Comparison of ENCODE assay signal across 11 mouse cellular contexts in the genomic region with DNA sequence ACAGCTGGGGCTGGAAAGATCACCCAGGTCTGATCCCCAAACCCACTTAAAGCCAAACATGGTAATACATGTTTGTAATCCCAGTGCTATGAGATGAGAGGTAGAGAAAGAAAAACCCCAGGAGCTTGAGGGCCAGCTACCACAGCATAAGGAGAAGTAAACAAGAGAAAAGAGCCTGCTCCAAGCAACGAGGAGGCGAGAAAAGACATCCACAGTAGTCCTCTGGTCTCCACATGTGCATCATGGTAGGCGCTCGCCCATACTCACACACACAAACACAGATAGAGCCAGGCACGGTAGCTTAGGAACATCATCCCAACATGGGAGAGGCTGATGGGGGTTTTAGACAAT. TPM values are rescaled to one million over a fixed set of nuclear protein-coding genes. Genes with fewer than 3 reads are reported as not detected.
DNase-seq lines count a peak whose midpoint lies in the region; ATAC-seq and TF ChIP-seq lines count a peak whose summit lies in the region.
"Had no signal": no experiment of that assay in that cellular context is flagged by ENCODE, and none has a peak within 500 bp of the region (broad histone marks: within the 10 kb centered on the region; RNA-seq: fewer than 3 reads in every experiment).

No protein-coding gene starts in this region.

- peaks cover 29% of the 10 kb centered on the region for H3K36me3 ChIP-seq in hindbrain, embryonic 13.5 days
- peaks cover 2% of the 10 kb centered on the region; the same call in 1 of the 2 replicates for H3K36me3 ChIP-seq in hindbrain, embryonic 11.5 days (ENCODE audit: control insufficient read depth, insufficient read depth, low read length)
- H3K36me3 ChIP-seq in lung, postnatal 0 days (ENCODE audit: insufficient read depth, low read length) = no peaks in the 10 kb centered on the region
- no peaks in the 10 kb centered on the region for H3K36me3 ChIP-seq in hindbrain, postnatal 0 days (ENCODE audit: insufficient read depth, low read length)
- H3K36me3 ChIP-seq in neural tube, embryonic 15.5 days = peaks cover 10% of the 10 kb centered on the region
- peaks cover 3% of the 10 kb centered on the region; the same call in 1 of the 2 replicates for H3K36me3 ChIP-seq in intestine, embryonic 15.5 days

- peaks cover 41% of the 10 kb centered on the region for H3K4me1 ChIP-seq in hindbrain, embryonic 13.5 days (replicated peaks)
- H3K4me1 ChIP-seq in hindbrain, embryonic 11.5 days (replicated peaks; ENCODE audit: control insufficient read depth, insufficient read depth, low read length) = no peaks in the 10 kb centered on the region; the same call in 1 of the 2 replicates
- peaks cover 23% of the 10 kb centered on the region for H3K4me1 ChIP-seq in lung, postnatal 0 days (ENCODE audit: insufficient read depth, low read depth, low read length)
- H3K4me1 ChIP-seq in lung, adult 2 months (ENCODE audit: control insufficient read depth, insufficient read depth, low read length) = peaks cover 17% of the 10 kb centered on the region
- H3K4me1 ChIP-seq in hindbrain, postnatal 0 days (ENCODE audit: insufficient read depth, low read length) = peaks cover 15% of the 10 kb centered on the region
- peaks cover 30% of the 10 kb centered on the region for H3K4me1 ChIP-seq in neural tube, embryonic 15.5 days
- H3K4me1 ChIP-seq in intestine, embryonic 15.5 days (replicated peaks) = peaks cover 22% of the 10 kb centered on the region

- H3K27ac ChIP-seq in hindbrain, embryonic 13.5 days = 0 out of 2 replicates have a peak overlapping the region, but pooled peaks have one; percentile 30
- H3K27ac ChIP-seq in hindbrain, embryonic 11.5 days (ENCODE audit: low read depth, low read length) = no peak overlapping the region
- H3K27ac ChIP-seq in lung, postnatal 0 days (ENCODE audit: low read length) = peak overlapping the region; percentile 39; the same call in 1 of the 2 replicates
- H3K27ac ChIP-seq in hindbrain, postnatal 0 days = no peak overlapping the region
- no peak overlapping the region for H3K27ac ChIP-seq in neural tube, embryonic 15.5 days (replicated peaks)
- no peak overlapping the region for H3K27ac ChIP-seq in intestine, embryonic 15.5 days

- H3K4me3 ChIP-seq in hindbrain, embryonic 13.5 days = no peak overlapping the region
- no peak overlapping the region for H3K4me3 ChIP-seq in hindbrain, embryonic 11.5 days (ENCODE audit: low read depth, low read length)
- no peak overlapping the region for H3K4me3 ChIP-seq in lung, postnatal 0 days (ENCODE audit: low read depth, low read length)
- H3K4me3 ChIP-seq in lung, adult 2 months (replicated peaks; ENCODE audit: extremely low read depth, low read depth, low read length) = no peak overlapping the region
- no peak overlapping the region for H3K4me3 ChIP-seq in hindbrain, postnatal 0 days (ENCODE audit: low read length)
- no peak overlapping the region for H3K4me3 ChIP-seq in neural tube, embryonic 15.5 days (replicated peaks)
- H3K4me3 ChIP-seq in intestine, embryonic 15.5 days (replicated peaks) = no peak overlapping the region

- peak overlapping the region; percentile 78; the same call in 1 of the 2 replicates for H3K4me2 ChIP-seq in hindbrain, embryonic 13.5 days
- no peak overlapping the region for H3K4me2 ChIP-seq in hindbrain, embryonic 11.5 days (replicated peaks; ENCODE audit: low read depth, low read length)
- H3K4me2 ChIP-seq in lung, postnatal 0 days (replicated peaks; ENCODE audit: low read depth, low read length) = no peak overlapping the region
- 0 out of 2 replicates have a peak overlapping the region, but pooled peaks have one; percentile 13 for H3K4me2 ChIP-seq in hindbrain, postnatal 0 days (ENCODE audit: low read depth, low read length)
- H3K4me2 ChIP-seq in neural tube, embryonic 15.5 days = peak overlapping the region; percentile 11; the same call in 1 of the 2 replicates
- no peak overlapping the region for H3K4me2 ChIP-seq in intestine, embryonic 15.5 days (replicated peaks)

- no peaks in the 10 kb centered on the region for H3K9me3 ChIP-seq in hindbrain, embryonic 13.5 days
- no peaks in the 10 kb centered on the region for H3K9me3 ChIP-seq in hindbrain, embryonic 11.5 days (ENCODE audit: control insufficient read depth, low read length)
- no peaks in the 10 kb centered on the region for H3K9me3 ChIP-seq in lung, postnatal 0 days (ENCODE audit: low read length)
- no peaks in the 10 kb centered on the region for H3K9me3 ChIP-seq in hindbrain, postnatal 0 days (ENCODE audit: low read length)
- H3K9me3 ChIP-seq in neural tube, embryonic 15.5 days (replicated peaks) = no peaks in the 10 kb centered on the region
- H3K9me3 ChIP-seq in intestine, embryonic 15.5 days = no peaks in the 10 kb centered on the region

- no peak for DNase-seq in hindbrain, embryonic 11.5 days (ENCODE audit: low spot score)
- DNase-seq in lung, postnatal 0 days (ENCODE audit: low spot score) = no peak
- DNase-seq in lung, adult 2 months = no peak
- no peak for DNase-seq in hindbrain, postnatal 0 days (ENCODE audit: low spot score)
- no peak for DNase-seq in cerebellum, adult 9-11 months
- DNase-seq: cerebellum, postnatal 25 days; midbrain, embryonic 14.5 days had no signal

- TF ChIP-seq POLR2A in lung, adult 2 months (IDR thresholded peaks at IDR 0.05; ENCODE audit: borderline replicate concordance, extremely low read depth, low read depth, low read length) = no peak

- no peak overlapping the region for H3K9ac ChIP-seq in hindbrain, embryonic 13.5 days
- H3K9ac ChIP-seq in hindbrain, embryonic 11.5 days (ENCODE audit: low read depth, low read length) = no peak overlapping the region
- no peak overlapping the region for H3K9ac ChIP-seq in lung, postnatal 0 days (replicated peaks; ENCODE audit: low read depth)
- H3K9ac ChIP-seq in hindbrain, postnatal 0 days (replicated peaks; ENCODE audit: low read length) = no peak overlapping the region
- H3K9ac ChIP-seq in neural tube, embryonic 15.5 days (replicated peaks) = no peak overlapping the region
- H3K9ac ChIP-seq in intestine, embryonic 15.5 days = no peak overlapping the region

- TF ChIP-seq CTCF in lung, postnatal 0 days (IDR thresholded peaks at IDR 0.05) = no peak
- TF ChIP-seq CTCF in lung, adult 2 months (IDR thresholded peaks at IDR 0.05; ENCODE audit: insufficient read depth, low read length) = no peak
- TF ChIP-seq CTCF in hindbrain, postnatal 0 days (IDR thresholded peaks at IDR 0.05; ENCODE audit: low read depth) = no peak

- no peak for TF ChIP-seq EP300 in lung, postnatal 0 days (IDR thresholded peaks at IDR 0.05)

- no peak for ATAC-seq in hindbrain, embryonic 13.5 days (ENCODE audit: low FRiP score)
- no peak for ATAC-seq in hindbrain, embryonic 11.5 days (ENCODE audit: low FRiP score)
- no peak for ATAC-seq in lung, postnatal 0 days
- ATAC-seq in hindbrain, postnatal 0 days = no peak
- ATAC-seq in neural tube, embryonic 15.5 days (ENCODE audit: low FRiP score) = no peak
- ATAC-seq in intestine, embryonic 15.5 days = no peak
- ATAC-seq: forebrain, embryonic 14.5 days had no signal

- no peaks in the 10 kb centered on the region for H3K27me3 ChIP-seq in hindbrain, embryonic 13.5 days
- H3K27me3 ChIP-seq in hindbrain, embryonic 11.5 days (ENCODE audit: control insufficient read depth, insufficient read depth, low read length) = no peaks in the 10 kb centered on the region
- no peaks in the 10 kb centered on the region for H3K27me3 ChIP-seq in lung, postnatal 0 days (replicated peaks; ENCODE audit: insufficient read depth, low read length)
- no peaks in the 10 kb centered on the region for H3K27me3 ChIP-seq in hindbrain, postnatal 0 days (ENCODE audit: insufficient read depth, low read length)
- H3K27me3 ChIP-seq in neural tube, embryonic 15.5 days (replicated peaks) = no peaks in the 10 kb centered on the region
- H3K27me3 ChIP-seq in intestine, embryonic 15.5 days (replicated peaks) = no peaks in the 10 kb centered on the region

- WGBS in hindbrain, embryonic 13.5 days = 85% methylated on average over 5 of the region's 5 CpGs
- WGBS in hindbrain, embryonic 11.5 days = 86% methylated on average over 5 of the region's 5 CpGs
- WGBS in lung, postnatal 0 days = 57% methylated on average over 5 of the region's 5 CpGs
- 68% methylated on average over 5 of the region's 5 CpGs for WGBS in lung, adult 2 months
- WGBS in hindbrain, postnatal 0 days = 81% methylated on average over 5 of the region's 5 CpGs
- WGBS in neural tube, embryonic 15.5 days = 92% methylated on average over 5 of the region's 5 CpGs
- WGBS in intestine, embryonic 15.5 days = 84% methylated on average over 5 of the region's 5 CpGs

RNA-seq across cellular contexts. Expression of gene Txnrd2, which starts 2.3 kb away (rescaled TPM):
- 26.1 and 27.0 TPM in 2 replicates for polyA plus RNA-seq in hindbrain, embryonic 13.5 days (2015; fragmentation: Nextera tagmentation; extraction: Ambion mirVana)
- 22.2 and 23.8 TPM in 2 replicates for polyA plus RNA-seq in hindbrain, embryonic 11.5 days (2014; fragmentation: Nextera tagmentation; extraction: Ambion mirVana)
- 20.0 and 20.9 TPM in 2 replicates for polyA plus RNA-seq in lung, postnatal 0 days (2015; fragmentation: Nextera tagmentation; extraction: Ambion mirVana)
- 11.7 and 19.4 TPM in 2 replicates for polyA plus RNA-seq in lung, adult 2 months (2012; rRNA removed)
- 17.9 and 23.1 TPM in 2 replicates for total RNA-seq in hindbrain, postnatal 0 days (2014; rRNA removed)
- polyA plus RNA-seq in hindbrain, postnatal 0 days (2015; fragmentation: Nextera tagmentation; extraction: Ambion mirVana) = 37.6 and 41.8 TPM in 2 replicates
- polyA plus RNA-seq in neural tube, embryonic 15.5 days (2015; fragmentation: Nextera tagmentation; extraction: Ambion mirVana) = 28.3 and 30.9 TPM in 2 replicates
- polyA plus RNA-seq in intestine, embryonic 15.5 days (2015; fragmentation: Nextera tagmentation; extraction: Ambion mirVana) = 25.4 and 25.8 TPM in 2 replicates

RNA-seq across cellular contexts. Expression of gene Comt, which starts 2.8 kb away (rescaled TPM):
- 85.9 and 88.5 TPM in 2 replicates for polyA plus RNA-seq in hindbrain, embryonic 13.5 days (2015; fragmentation: Nextera tagmentation; extraction: Ambion mirVana)
- polyA plus RNA-seq in hindbrain, embryonic 11.5 days (2014; fragmentation: Nextera tagmentation; extraction: Ambion mirVana) = 49.6 and 53.9 TPM in 2 replicates
- 109 and 111 TPM in 2 replicates for polyA plus RNA-seq in lung, postnatal 0 days (2015; fragmentation: Nextera tagmentation; extraction: Ambion mirVana)
- polyA plus RNA-seq in lung, adult 2 months (2012; rRNA removed) = 159 and 171 TPM in 2 replicates
- 82.8 and 88.9 TPM in 2 replicates for total RNA-seq in hindbrain, postnatal 0 days (2014; rRNA removed)
- polyA plus RNA-seq in hindbrain, postnatal 0 days (2015; fragmentation: Nextera tagmentation; extraction: Ambion mirVana) = 94.3 and 102 TPM in 2 replicates
- 117 and 128 TPM in 2 replicates for polyA plus RNA-seq in neural tube, embryonic 15.5 days (2015; fragmentation: Nextera tagmentation; extraction: Ambion mirVana)
- 89.5 and 97.1 TPM in 2 replicates for polyA plus RNA-seq in intestine, embryonic 15.5 days (2015; fragmentation: Nextera tagmentation; extraction: Ambion mirVana)

Comparison
In these comparisons a context has a peak if more than half of its experiments do, and no peak if none do; other contexts are left out.
1. H3K27ac ChIP-seq: peak in hindbrain, embryonic 13.5 days (single experiment) and lung, postnatal 0 days (single experiment); none in hindbrain, embryonic 11.5 days (single experiment), hindbrain, postnatal 0 days (single experiment), neural tube, embryonic 15.5 days (single experiment) and intestine, embryonic 15.5 days (single experiment).
2. H3K4me2 ChIP-seq: peak in hindbrain, embryonic 13.5 days (single experiment), hindbrain, postnatal 0 days (single experiment) and neural tube, embryonic 15.5 days (single experiment); none in hindbrain, embryonic 11.5 days (single experiment), lung, postnatal 0 days (single experiment) and intestine, embryonic 15.5 days (single experiment).